Mouse (Mus musculus): ENCODE measurements around the gene 1700008O03Rik.

The 1700008O03Rik gene

GRCm38 (mm10) chr7:44375793-44376192 lies 9.8 kb downstream of the 1700008O03Rik start:
- no peak for DNase-seq (ENCODE audit: low read depth, low spot score)

DNA sequence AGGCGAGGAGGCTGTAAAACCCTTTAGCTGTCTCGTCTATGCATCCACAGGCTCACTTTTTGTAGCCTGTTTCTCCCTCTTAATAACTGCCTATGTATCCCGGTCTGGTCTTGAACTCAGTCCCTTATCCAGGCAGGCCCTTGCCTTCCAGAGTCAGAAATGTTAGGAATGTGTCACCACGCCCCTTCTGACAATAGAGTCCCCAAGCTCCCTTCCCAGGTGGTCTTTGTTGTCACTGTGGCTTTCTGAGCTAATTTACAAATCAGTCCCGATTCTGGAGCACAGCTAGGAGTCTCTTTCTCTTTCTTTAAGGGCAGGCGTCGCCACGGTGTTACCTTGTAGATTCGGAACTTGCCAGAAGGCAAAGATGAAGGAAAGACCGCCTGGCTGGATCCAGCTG lies 10.4 kb downstream of the 1700008O03Rik start:
- peak; percentile 99 for DNase-seq (ENCODE audit: low read depth, low spot score)

GRCm38 (mm10) chr7:44374756-44375155 lies 10.9 kb downstream of the 1700008O03Rik start:
- DNase-seq (ENCODE audit: low read depth, low spot score), result peak; percentile 95

DNA sequence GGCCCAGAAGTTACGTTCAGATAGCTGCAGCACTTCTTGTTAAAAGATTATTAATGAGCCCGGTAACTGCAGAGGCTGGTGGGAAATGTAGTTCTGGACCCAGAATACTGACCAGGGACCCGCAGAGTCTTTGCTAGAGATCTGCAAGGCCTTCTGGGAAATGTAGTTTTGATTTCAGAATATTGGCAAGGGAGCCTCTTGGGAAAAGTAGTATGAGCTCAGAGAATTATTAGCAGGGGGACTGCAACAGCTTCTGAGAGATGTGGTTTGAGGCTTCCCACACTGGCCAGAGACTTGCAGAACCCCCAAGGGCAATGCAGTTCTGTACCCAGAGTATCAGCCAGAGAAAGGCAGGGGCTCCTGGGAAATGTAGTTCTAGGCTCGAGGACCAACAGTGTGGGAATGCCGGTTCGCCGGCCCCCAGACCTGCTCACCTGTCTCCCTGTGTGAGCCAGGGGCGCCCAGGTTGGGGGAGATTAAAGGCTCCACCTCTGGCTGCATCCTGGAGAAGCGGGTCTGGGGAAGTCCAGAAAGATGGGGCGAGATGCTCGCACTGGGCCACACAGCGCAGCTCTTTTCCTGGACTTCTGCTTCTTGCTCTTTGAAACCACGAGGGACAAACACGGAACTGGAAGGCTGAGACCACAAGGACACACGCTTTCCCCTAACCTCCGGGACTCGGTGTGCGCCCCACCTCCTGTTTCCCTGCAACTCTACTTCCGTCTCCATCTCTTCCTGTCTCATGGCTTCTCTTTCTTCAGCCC lies 11.5 kb downstream of the 1700008O03Rik start:
- DNase-seq (ENCODE audit: low read depth, low spot score), result peak; percentile 86

DNA sequence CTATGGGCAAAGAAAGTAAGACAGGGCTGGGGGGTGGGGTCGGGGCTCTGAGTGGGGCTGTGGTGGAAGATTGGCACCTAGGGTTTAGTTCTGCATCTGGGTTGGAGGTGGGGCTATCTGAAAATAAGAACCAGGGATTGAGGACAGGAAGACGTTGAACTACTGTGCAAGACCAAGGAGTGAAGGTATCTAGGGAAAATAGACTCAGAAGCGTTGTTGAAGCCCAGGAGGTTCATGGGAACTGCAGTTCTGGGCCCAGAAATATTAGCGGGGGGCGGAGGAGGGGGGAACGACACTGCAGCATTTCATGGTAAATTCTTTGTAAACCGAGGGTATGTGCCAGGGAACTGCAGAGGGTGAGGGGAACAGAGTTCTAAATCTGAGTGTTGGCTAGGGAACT lies 12.2 kb downstream of the 1700008O03Rik start:
- DNase-seq (ENCODE audit: low read depth, low spot score), result no peak

DNA sequence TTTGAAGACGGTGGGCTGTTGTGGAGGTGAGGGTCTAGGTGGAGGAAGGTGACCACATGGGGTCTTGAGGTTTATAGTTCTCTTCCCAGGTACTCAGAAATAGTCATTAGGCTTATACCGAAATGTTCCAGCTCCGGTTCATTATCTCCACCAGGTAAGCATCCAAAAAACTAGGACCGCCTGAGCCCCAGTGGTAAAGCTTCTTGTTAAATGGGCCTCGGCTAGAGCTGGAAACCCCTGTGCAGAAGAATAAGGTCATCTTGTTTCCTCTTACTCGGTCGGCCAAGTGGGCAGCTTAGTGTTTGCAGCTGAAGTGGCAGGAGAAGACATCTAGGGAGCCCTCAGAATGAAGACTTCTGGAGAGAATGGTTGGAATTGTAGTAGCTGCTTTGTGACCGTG lies 12.9 kb downstream of the 1700008O03Rik start:
- no peak for DNase-seq (ENCODE audit: low read depth, low spot score)

GRCm38 (mm10) chr7:44360792-44361301 lies 24.8 kb downstream of the 1700008O03Rik start:
- DNase-seq (ENCODE audit: low read depth, low spot score), result no peak

GRCm38 (mm10) chr7:44359908-44360672 lies 25.5 kb downstream of the 1700008O03Rik start:
- DNase-seq (ENCODE audit: low read depth, low spot score), result peak; percentile 97

- DNase-seq (ENCODE audit: low read depth, low spot score), result peak; percentile 33
These were observed 26.6 kb downstream of the 1700008O03Rik start for GRCm38 (mm10) chr7:44358886-44359654.

DNA sequence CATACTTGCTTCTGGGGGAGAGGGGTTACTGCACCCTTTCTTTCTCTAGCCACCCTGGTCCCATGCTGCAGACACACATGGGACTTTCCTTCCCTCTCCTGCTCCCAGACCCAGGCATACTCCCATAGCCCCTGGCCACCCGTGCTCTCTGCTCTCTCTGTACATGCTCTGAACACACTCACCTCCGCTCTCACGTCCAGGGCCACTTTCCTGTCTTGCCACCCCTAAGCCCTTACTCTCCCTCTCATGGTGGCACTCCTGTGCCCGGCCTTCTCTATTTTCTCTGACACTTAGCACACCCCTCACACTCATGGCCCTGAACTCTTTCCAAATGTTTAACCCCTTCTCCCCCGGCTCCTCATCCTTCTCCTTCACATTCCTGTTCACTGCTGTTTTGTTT lies 27.6 kb downstream of the 1700008O03Rik start:
- DNase-seq (ENCODE audit: low read depth, low spot score), result no peak

DNA sequence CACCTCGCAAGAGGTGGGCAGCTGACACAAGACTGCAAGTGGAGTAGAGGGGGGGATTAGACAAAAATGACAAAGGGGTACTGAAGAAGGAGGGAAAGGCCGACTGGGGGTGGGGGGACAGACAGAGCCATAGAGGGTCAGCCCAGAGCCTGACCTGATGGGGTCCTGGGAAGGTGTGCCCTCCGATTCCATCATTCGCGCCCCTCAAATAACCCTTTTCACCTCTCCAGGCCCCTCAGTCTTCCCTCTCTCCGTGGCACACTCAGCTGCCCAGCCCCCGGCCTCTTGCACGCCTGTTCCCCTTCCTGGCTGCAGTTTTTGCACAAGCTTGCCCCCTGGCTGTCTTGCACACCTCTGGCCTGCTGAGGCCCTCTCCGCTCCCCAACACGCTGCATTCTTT lies 28.1 kb downstream of the 1700008O03Rik start:
- no peak for DNase-seq (ENCODE audit: low read depth, low spot score)

- DNase-seq (ENCODE audit: low read depth, low spot score), result peak; percentile 66
These were observed 28.8 kb downstream of the 1700008O03Rik start for GRCm38 (mm10) chr7:44356590-44357481.

DNA sequence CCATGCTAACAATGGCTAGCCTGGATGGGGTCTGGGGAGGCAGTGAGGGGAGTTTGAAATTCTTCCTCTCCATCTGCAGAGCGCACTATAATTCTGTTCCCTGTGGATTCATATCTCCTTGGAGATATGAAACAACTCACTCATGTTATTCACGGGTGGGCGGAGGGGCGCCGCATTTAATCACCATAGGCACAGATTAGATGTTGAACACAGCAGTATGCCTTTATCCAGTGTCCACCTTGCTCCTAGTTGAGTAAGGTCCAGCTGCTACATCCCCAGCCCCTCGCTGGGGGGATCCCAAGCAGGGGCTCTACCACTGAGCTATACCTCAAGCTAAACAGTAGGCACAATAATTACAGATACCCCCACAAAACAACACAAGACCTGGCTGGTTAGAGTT lies 30.2 kb downstream of the 1700008O03Rik start:
- DNase-seq (ENCODE audit: low read depth, low spot score), result no peak

DNA sequence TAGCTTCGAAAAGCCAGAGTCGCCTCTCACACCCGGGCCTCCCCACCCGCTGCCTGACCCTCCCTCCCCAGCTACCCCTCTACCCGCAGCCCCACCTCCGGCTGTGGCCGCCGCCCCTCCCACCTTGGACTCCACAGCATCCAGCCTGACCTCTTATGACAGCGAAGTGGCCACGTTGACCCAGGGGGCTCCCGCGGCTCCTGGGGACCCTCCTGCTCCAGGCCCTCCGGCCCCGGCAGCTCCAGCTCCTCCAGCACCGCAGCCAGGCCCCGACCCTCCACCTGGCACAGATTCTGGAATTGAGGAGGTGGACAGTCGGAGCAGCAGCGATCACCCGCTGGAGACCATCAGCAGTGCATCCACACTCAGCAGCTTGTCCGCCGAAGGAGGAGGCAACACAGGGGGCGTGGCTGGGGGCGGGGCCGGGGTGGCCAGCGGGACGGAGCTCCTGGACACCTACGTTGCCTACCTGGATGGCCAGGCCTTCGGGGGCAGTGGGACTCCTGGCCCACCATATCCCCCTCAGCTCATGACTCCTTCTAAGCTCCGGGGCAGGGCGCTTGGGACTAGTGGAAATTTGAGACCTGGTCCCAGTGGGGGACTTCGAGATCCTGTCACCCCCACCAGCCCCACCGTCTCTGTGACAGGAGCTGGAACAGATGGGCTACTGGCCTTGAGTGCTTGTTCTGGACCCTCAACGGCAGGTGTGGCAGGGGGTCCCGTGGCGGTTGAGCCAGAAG lies 31.8 kb downstream of the 1700008O03Rik start:
- DNase-seq (ENCODE audit: low read depth, low spot score), result no peak

DNA sequence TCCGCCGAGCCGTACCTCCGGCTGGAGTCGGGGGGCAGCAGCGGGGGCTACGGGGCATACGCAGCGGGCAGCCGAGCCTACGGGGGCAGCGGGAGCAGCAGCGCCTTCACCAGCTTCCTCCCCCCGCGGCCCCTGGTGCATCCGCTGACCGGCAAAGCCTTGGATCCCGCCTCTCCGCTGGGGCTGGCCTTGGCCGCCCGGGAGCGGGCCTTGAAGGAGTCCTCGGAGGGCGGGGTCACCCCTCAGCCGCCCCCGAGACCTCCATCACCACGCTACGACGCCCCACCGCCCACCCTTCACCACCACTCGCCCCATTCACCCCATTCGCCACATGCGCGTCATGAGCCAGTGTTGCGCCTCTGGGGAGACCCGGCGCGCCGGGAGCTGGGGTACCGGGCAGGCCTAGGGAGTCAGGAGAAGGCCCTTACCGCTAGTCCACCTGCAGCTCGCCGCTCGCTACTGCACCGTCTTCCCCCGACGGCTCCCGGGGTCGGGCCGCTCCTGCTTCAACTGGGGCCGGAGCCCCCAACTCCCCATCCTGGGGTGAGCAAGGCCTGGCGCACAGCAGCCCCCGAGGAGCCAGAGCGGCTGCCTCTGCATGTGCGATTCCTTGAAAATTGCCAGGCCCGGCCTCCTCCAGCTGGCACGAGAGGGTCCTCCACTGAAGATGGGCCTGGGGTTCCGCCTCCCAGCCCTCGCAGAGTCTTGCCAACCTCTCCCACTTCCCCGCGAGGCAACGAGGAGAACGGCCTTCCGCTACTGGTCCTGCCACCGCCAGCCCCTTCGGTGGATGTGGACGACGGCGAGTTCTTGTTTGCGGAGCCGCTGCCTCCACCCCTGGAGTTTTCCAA lies 32.6 kb downstream of the 1700008O03Rik start:
- peak; percentile 32 for DNase-seq (ENCODE audit: low read depth, low spot score)

DNA sequence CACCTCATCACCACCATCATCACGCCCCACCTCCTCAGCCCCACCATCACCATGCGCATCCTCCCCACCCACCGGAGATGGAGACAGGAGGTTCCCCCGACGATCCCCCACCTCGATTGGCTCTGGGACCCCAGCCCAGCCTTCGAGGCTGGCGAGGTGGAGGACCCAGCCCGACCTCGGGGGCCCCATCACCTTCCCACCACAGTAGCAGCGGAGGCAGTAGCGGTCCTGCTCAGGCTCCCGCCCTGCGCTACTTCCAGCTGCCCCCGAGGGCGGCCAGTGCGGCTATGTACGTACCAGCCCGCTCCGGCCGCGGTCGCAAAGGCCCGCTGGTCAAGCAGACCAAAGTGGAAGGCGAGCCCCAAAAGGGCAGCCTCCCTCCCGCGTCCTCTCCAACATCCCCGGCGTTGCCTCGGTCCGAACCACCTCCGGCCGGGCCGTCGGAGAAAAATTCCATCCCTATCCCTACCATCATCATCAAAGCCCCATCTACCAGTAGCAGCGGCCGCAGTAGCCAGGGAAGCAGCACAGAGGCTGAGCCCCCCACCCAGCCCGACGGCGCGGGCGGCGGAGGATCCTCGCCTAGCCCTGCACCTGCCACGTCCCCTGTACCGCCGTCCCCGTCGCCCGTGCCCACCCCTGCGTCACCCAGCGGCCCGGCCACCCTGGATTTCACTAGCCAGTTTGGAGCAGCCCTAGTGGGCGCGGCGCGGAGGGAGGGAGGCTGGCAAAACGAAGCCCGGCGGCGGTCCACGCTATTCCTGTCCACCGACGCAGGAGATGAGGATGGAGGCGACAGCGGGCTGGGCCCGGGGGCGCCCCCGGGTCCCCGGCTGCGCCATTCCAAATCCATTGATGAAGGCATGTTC lies 33.5 kb downstream of the 1700008O03Rik start:
- DNase-seq (ENCODE audit: low read depth, low spot score), result no peak

GRCm38 (mm10) chr7:44350957-44351711 lies 34.5 kb downstream of the 1700008O03Rik start:
- peak; percentile 93 for DNase-seq (ENCODE audit: low read depth, low spot score)

- peak; percentile 91 for DNase-seq (ENCODE audit: low read depth, low spot score)
These were observed 36.6 kb downstream of the 1700008O03Rik start for GRCm38 (mm10) chr7:44349043-44349442.
